Mouse (Mus musculus): ENCODE measurements at regions not wholly inside any gene's neighbourhood (a gene's known extent, or its start where the extent isn't known, plus 50 kb on each side); places are given as distances from the start of the nearest gene placed in this dataset.

DNA sequence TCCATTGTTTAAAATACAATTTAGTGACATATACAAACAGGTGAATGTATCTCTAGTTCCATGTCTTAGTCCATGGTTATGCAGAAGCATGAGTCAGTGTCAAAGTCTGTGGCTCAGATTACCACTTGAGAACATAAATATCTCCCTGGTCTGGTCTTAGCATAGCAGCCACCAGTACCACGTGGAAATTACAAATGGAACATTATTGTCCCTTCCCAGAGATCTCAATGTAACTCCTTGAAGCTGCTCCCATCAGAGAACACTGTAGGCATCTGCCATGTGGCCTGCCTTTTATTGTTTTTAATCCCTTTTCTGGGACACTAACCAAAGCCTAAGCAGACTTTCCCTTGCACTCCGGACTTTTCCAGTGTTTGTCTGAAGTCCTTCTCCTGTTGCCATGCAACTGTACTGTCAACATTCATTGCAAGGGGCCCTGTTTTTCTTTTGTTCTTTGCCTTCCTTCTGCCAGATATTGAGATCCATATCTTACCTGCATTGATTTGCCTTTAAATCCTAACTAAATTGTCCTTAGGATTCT lies 217.7 kb upstream of the Reg3g start:
- WGBS: 24% methylated on average over 2 of the region's 2 CpGs
- 0 out of 2 replicates have a peak, but pooled peaks have one; percentile 44 for ATAC-seq

DNA sequence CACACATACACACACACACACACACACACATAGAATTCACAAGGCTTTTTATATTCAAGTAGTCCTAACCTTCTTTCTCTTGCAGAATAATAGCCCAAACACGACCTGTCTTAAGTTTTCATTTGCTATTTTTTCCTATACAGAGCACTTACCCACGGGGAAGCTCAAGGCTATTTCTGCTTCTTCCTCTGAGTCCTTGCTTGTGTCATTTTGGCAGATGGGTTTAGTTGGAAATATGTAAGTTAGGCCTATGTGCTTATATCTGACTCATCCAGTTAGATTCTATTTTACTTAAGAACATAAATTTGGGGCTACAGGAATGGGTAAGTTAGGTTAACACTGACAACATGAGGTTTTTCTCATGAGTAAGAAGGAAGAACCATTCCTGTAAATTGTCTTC lies 182.0 kb upstream of the Reg3g start:
- Histone ChIP-seq H3K36me3 (ENCODE audit: control insufficient read depth, insufficient read depth, low read length) (no peaks in the 10 kb centered on the region), H3K9me3 (ENCODE audit: control insufficient read depth, low read length) (no peaks in the 10 kb centered on the region), H3K27ac (ENCODE audit: low read length) (no peak overlapping the region), H3K27me3 (replicated peaks; ENCODE audit: control insufficient read depth, insufficient read depth, low read length) (no peaks in the 10 kb centered on the region), H3K4me2 (ENCODE audit: low read depth, low read length) (no peak overlapping the region), H3K9ac (ENCODE audit: low read depth, low read length) (no peak overlapping the region), H3K4me3 (ENCODE audit: low read length) (no peak overlapping the region), H3K4me1 (ENCODE audit: control insufficient read depth, insufficient read depth, low read length) (no peaks in the 10 kb centered on the region)
- no peak for ATAC-seq
- 69% methylated on average over 2 of the region's 2 CpGs for WGBS

More for the DNA sequence above, 217.7 kb upstream of the Reg3g start:
- Histone ChIP-seq H3K9ac (ENCODE audit: low read depth, low read length) (no peak overlapping the region), H3K27me3 (replicated peaks; ENCODE audit: control insufficient read depth, insufficient read depth, low read length) (no peaks in the 10 kb centered on the region), H3K27ac (ENCODE audit: low read length) (no peak overlapping the region), H3K4me2 (ENCODE audit: low read depth, low read length) (no peak overlapping the region), H3K9me3 (ENCODE audit: control insufficient read depth, low read length) (no peaks in the 10 kb centered on the region), H3K4me1 (ENCODE audit: control insufficient read depth, insufficient read depth, low read length) (no peaks in the 10 kb centered on the region), H3K4me3 (ENCODE audit: low read length) (no peak overlapping the region), H3K36me3 (ENCODE audit: control insufficient read depth, insufficient read depth, low read length) (no peaks in the 10 kb centered on the region)
